Mouse (Mus musculus) neural tube, embryonic 11.5 days (tissue): Measurements from ENCODE around the gene Abi1. TPM values are rescaled to one million over a fixed set of nuclear protein-coding genes. Genes with fewer than 3 reads are reported as not detected.
"Not testable (repeated sequence)": the region's sequence is repeated elsewhere in the genome, so short reads cannot be mapped to it uniquely, and the experiment has no call there.

ENCODE experiments used
- ATAC-seq: fragments of 200-750 bp; cut with Nextera tagmentation; 2 replicates; pipeline ENCODE4 v1.8.0; 2017; ENCODE audit warnings: moderate number of reproducible peaks, mild to moderate bottlenecking, moderate TSS enrichment, moderate library complexity; ENCODE audit not compliant: insufficient read depth, low FRiP score, low TSS enrichment
- DNase-seq: peaks from one replicate; pipeline ENCODE4 v3.0.0-alpha.2; 2015; ENCODE audit warnings: low spot score
- H3K27ac ChIP-seq: fragments of 300-500 bp; sonication (generic); 2 replicates; pipeline ENCODE4 v1.5.1; 2014; ENCODE audit warnings: low read depth, mild to moderate bottlenecking, low read length
- H3K27me3 ChIP-seq: fragments of 300-500 bp; sonication (generic); 2 replicates; pipeline ENCODE4 v1.6.1; 2014; ENCODE audit warnings: mild to moderate bottlenecking, low read length, mixed read lengths; ENCODE audit not compliant: control insufficient read depth, insufficient read depth
- H3K36me3 ChIP-seq: fragments of 300-500 bp; sonication (generic); 2 replicates; pipeline ENCODE4 v1.6.1; 2014; ENCODE audit warnings: mild to moderate bottlenecking, low read length, moderate library complexity, mixed read lengths; ENCODE audit not compliant: control insufficient read depth, insufficient read depth
- H3K4me1 ChIP-seq: fragments of 300-500 bp; sonication (generic); 2 replicates; pipeline ENCODE4 v1.6.1; 2014; ENCODE audit warnings: low read length, mixed read lengths; ENCODE audit not compliant: control insufficient read depth, insufficient read depth
- H3K4me2 ChIP-seq: fragments of 300-500 bp; sonication (generic); 2 replicates; pipeline ENCODE4 v1.6.1; 2014; ENCODE audit warnings: low read depth, mild to moderate bottlenecking, moderate library complexity
- H3K4me3 ChIP-seq: fragments of 300-500 bp; sonication (generic); 2 replicates; pipeline ENCODE4 v1.5.1; 2014; ENCODE audit warnings: low read depth, low read length
- H3K9ac ChIP-seq: fragments of 300-500 bp; sonication (generic); 2 replicates; pipeline ENCODE4 v1.6.1; 2014; ENCODE audit warnings: mild to moderate bottlenecking, low read length
- H3K9me3 ChIP-seq: fragments of 300-500 bp; sonication (generic); 2 replicates; pipeline ENCODE4 v1.6.1; 2016; ENCODE audit warnings: low read length; ENCODE audit not compliant: control insufficient read depth
- WGBS: fragments of 180-500 bp; shearing (Covaris S2); extraction: QIAGEN DNeasy Blood & Tissue Kit; methylation state at CpG from one replicate; pipeline ENCODE4 v1.1.7; 2014; 5-methylcytosine and 5-hydroxymethylcytosine counted together
- polyA plus RNA-seq: library from polyadenylated mRNA; unstranded; fragments of >200 nt; fragmentation: Nextera tagmentation; extraction: Ambion mirVana; gene quantifications from 2 replicates; pipeline ENCODE4 v1.2.1, GENCODE M21; 2014

Gene Abi1
- polyA plus RNA-seq, 1 experiment from 2014 or later = 48.1 TPM

GRCm38 (mm10) chr2:23023714-23024282, 16.2 kb downstream of the Abi1 start:
- H3K27me3 ChIP-seq = no peaks in the 10 kb centered on the region
- no peaks in the 10 kb centered on the region for H3K36me3 ChIP-seq
- no peak overlapping the region for H3K9ac ChIP-seq
- DNase-seq (no peak), ATAC-seq (no peak)
- 94% methylated on average over 4 of the region's 4 CpGs for WGBS
- no peaks in the 10 kb centered on the region for H3K9me3 ChIP-seq
- no peak overlapping the region for H3K27ac ChIP-seq
- H3K4me1 ChIP-seq = no peaks in the 10 kb centered on the region
- H3K4me2 ChIP-seq = no peak overlapping the region
- H3K4me3 ChIP-seq = no peak overlapping the region

- no peaks in the 10 kb centered on the region for H3K9me3 ChIP-seq
- H3K4me1 ChIP-seq = no peaks in the 10 kb centered on the region
- H3K9ac ChIP-seq = no peak overlapping the region
- DNase-seq (no peak), ATAC-seq (no peak)
- no peak overlapping the region for H3K4me3 ChIP-seq
- no peak overlapping the region for H3K4me2 ChIP-seq
- no peaks in the 10 kb centered on the region for H3K27me3 ChIP-seq
- no peak overlapping the region for H3K27ac ChIP-seq
- no peaks in the 10 kb centered on the region for H3K36me3 ChIP-seq
- WGBS = 93% methylated on average over 3 of the region's 3 CpGs
Measured at GRCm38 (mm10) chr2:23023023-23023422, 17.0 kb downstream of the Abi1 start.

- H3K4me1 ChIP-seq = no peaks in the 10 kb centered on the region
- H3K36me3 ChIP-seq = no peaks in the 10 kb centered on the region
- 71% methylated on average over 4 of the region's 4 CpGs for WGBS
- DNase-seq = no peak
- H3K4me3 ChIP-seq = no peak overlapping the region
- H3K27me3 ChIP-seq = no peaks in the 10 kb centered on the region
- no peak overlapping the region for H3K27ac ChIP-seq
- no peak overlapping the region for H3K4me2 ChIP-seq
- H3K9ac ChIP-seq = no peak overlapping the region
- no peak for ATAC-seq
- H3K9me3 ChIP-seq = no peaks in the 10 kb centered on the region
Measured at GRCm38 (mm10) chr2:23021721-23022120, 18.3 kb downstream of the Abi1 start.

- no peak overlapping the region for H3K9ac ChIP-seq
- H3K9me3 ChIP-seq = no peaks in the 10 kb centered on the region
- WGBS = 94% methylated on average over 4 of the region's 4 CpGs
- H3K27me3 ChIP-seq = no peaks in the 10 kb centered on the region
- H3K4me3 ChIP-seq = no peak overlapping the region
- no peak overlapping the region for H3K27ac ChIP-seq
- H3K36me3 ChIP-seq = no peaks in the 10 kb centered on the region
- DNase-seq (no peak), ATAC-seq (no peak)
- no peak overlapping the region for H3K4me2 ChIP-seq
- H3K4me1 ChIP-seq = no peaks in the 10 kb centered on the region
Measured at GRCm38 (mm10) chr2:23021320-23021719, 18.7 kb downstream of the Abi1 start.

- no peak for ATAC-seq
- Histone ChIP-seq H3K4me1 (no peaks in the 10 kb centered on the region), H3K9me3 (no peaks in the 10 kb centered on the region), H3K27ac (no peak overlapping the region), H3K4me3 (no peak overlapping the region), H3K4me2 (no peak overlapping the region), H3K9ac (no peak overlapping the region), H3K27me3 (no peaks in the 10 kb centered on the region), H3K36me3 (no peaks in the 10 kb centered on the region)
- no peak for DNase-seq
- 100% methylated on average over 2 of the region's 2 CpGs for WGBS
Measured at GRCm38 (mm10) chr2:23019170-23019569, 20.9 kb downstream of the Abi1 start.

GRCm38 (mm10) chr2:23016121-23016520, 23.9 kb downstream of the Abi1 start:
- 83% methylated on average over 3 of the region's 3 CpGs for WGBS
- H3K4me1 ChIP-seq = no peaks in the 10 kb centered on the region
- H3K27ac ChIP-seq = no peak overlapping the region
- H3K4me2 ChIP-seq = no peak overlapping the region
- no peak for DNase-seq
- H3K4me3 ChIP-seq = no peak overlapping the region
- H3K36me3 ChIP-seq = no peaks in the 10 kb centered on the region
- H3K27me3 ChIP-seq = no peaks in the 10 kb centered on the region
- ATAC-seq = no peak
- H3K9me3 ChIP-seq = no peaks in the 10 kb centered on the region
- H3K9ac ChIP-seq = no peak overlapping the region

DNA sequence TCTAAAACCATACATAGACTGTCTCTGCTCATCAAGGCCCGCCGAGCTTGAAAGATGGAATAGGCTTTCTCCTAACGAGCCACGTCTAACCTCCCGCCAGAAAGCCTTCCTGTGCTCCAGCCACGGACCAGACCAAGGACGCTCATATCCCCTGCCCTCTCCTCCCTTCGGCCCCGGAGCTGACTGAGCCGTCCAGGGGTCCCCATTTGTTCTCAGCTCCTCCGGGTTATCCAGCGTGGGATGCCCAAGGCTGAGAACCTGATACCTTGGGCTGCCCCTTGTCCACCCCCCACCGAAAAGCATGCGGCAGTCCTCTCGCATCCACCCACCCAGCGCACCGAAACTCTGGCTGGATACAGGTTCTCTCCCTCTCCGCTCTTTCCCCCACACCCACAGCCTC, 24.7 kb downstream of the Abi1 start:
- Histone ChIP-seq H3K9me3 (no peaks in the 10 kb centered on the region), H3K4me2 (no peak overlapping the region), H3K9ac (no peak overlapping the region), H3K4me3 (no peak overlapping the region), H3K27me3 (no peaks in the 10 kb centered on the region), H3K4me1 (no peaks in the 10 kb centered on the region), H3K27ac (no peak overlapping the region), H3K36me3 (no peaks in the 10 kb centered on the region)
- ATAC-seq = no peak
- no peak for DNase-seq
- WGBS = 58% methylated on average over 18 of the region's 18 CpGs

GRCm38 (mm10) chr2:23014935-23015334, 25.1 kb downstream of the Abi1 start:
- H3K4me3 ChIP-seq, ATAC-seq, H3K9me3 ChIP-seq, H3K4me2 ChIP-seq, H3K27ac ChIP-seq, H3K9ac ChIP-seq, H3K4me1 ChIP-seq, H3K27me3 ChIP-seq, H3K36me3 ChIP-seq, DNase-seq: not testable (repeated sequence)
- WGBS = 69% methylated on average over 2 of the region's 3 CpGs

- Histone ChIP-seq H3K4me3 (no peak overlapping the region), H3K9ac (no peak overlapping the region), H3K4me1 (no peaks in the 10 kb centered on the region), H3K27me3 (no peaks in the 10 kb centered on the region), H3K36me3 (no peaks in the 10 kb centered on the region), H3K27ac (no peak overlapping the region), H3K9me3 (no peaks in the 10 kb centered on the region), H3K4me2 (no peak overlapping the region)
- DNase-seq = no peak
- 97% methylated on average over 1 of the region's 1 CpGs for WGBS
- ATAC-seq = no peak
Measured at GRCm38 (mm10) chr2:23008256-23008655, 31.8 kb downstream of the Abi1 start.
